Mouse (Mus musculus): ENCODE data around the gene Yjefn3.

The Yjefn3 gene

DNA sequence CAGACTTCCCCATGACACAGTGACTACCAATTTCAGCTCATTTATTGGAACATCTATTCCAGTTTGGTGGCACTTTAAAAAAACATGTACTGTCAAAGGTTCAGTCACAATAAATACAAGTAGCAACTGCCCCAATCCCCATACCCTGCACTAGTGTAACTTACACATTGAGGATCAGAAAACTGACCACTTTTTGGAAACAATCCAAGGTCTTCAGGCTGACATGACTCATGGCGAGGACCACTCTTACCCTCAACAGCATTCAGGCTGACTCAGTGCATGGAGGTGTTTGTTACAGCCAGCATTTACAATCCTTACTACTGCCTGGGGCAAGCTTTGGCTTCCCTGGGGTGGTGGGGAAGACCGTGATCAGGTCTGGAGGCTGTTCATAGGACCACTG is 4.6 kb upstream of the Yjefn3 start:
- no peak for DNase-seq (ENCODE audit: low read depth, low spot score)

DNA sequence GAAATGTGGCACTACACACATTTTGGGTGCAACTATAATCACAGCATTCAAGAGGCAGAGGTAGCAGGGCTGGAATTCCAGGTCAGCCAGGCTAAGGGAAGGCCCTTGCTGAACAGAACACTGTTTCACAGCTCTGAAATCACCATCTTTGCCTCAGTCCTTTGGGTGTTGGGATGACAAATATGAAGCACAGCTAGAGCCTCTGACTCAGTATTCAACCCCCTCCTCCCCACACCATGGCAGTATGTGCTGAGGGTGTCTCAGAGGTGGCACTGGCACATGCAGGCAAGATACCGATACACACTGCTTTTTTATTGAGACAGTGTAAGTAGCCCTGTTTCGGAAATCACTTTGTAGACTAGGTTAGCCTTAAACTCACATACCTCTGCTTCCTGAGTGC is 3.7 kb upstream of the Yjefn3 start:
- DNase-seq (ENCODE audit: low read depth, low spot score), result no peak

DNA sequence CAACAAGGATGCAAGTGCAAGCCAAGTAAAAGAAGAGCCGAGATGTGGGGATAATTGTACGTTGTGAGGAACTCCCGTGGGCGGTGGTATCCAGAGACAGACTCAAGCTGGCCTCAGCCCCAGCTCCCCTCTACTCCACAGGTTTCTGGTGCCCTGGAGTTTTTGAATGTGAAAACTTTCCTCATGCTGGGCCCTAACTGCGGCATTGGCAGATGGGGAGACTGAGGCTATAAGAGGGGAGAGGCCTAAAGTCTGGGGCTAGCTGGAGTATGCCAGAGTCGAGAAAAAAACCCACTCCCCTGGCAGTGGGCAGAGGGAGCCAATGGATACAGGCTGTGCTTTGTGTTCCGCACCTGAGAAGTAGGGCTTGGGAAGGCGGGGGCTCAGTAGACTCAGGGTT is 1.6 kb upstream of the Yjefn3 start:
- no peak for DNase-seq (ENCODE audit: low read depth, low spot score)

- peak; percentile 99 for DNase-seq (ENCODE audit: low read depth, low spot score)
These were observed 591 bp upstream of the Yjefn3 start for GRCm38 (mm10) chr8:69903063-69903542.

GRCm38 (mm10) chr8:69901484-69902162 is 889 bp downstream of the Yjefn3 start:
- DNase-seq (ENCODE audit: low read depth, low spot score), result peak; percentile 89

DNA sequence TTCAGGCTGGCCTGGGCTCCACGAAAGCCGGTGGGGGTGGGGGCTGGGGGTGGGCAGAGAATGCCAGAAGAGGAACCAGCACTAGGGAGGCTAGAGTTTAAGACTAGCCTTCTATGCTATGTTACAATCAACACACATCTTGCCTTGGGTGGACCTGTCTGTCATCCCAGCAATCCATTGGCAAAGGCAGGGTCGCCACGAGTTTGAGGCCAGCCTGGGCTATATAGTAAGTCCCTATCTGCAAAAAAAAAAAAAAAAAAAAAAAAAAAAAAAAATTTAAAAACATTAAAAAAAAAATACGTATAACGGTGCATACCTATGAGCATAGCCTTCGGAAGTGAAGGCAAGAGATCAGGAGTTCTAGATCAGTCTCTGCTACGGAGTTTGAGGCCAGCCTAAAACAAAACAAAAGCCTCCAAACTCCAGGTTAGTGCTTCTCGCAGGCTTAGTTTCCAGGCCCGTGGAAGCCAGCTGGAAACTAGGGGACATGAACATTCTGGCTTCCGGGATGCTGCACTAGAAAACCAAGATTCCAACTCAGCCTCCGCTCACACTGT is 1.5 kb downstream of the Yjefn3 start:
- no peak for DNase-seq (ENCODE audit: low read depth, low spot score)

DNA sequence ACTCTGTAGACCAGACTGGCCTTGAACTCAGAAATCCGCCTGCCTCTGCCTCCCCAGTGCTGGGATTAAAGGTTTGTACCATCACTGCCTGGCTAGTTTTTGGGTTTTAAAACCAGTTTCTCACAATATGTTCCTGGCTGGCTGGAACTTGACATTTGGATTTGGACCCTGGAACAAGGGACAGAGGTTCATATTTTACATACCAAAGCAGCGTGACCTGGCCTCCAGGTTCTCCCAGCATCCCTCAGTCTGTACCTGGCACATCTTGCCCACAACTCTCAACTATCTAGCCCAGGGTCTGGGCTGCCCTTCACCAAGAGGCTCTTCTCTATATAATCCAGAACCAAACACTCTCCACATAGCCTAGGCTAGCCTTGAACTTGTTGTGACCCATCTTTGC is 2.6 kb downstream of the Yjefn3 start:
- DNase-seq (ENCODE audit: low read depth, low spot score), result no peak

- DNase-seq (ENCODE audit: low read depth, low spot score), result no peak
These were observed 4.7 kb downstream of the Yjefn3 start for GRCm38 (mm10) chr8:69897857-69898256.

GRCm38 (mm10) chr8:69895772-69896451 is 6.6 kb downstream of the Yjefn3 start:
- no peak for DNase-seq (ENCODE audit: low read depth, low spot score)

DNA sequence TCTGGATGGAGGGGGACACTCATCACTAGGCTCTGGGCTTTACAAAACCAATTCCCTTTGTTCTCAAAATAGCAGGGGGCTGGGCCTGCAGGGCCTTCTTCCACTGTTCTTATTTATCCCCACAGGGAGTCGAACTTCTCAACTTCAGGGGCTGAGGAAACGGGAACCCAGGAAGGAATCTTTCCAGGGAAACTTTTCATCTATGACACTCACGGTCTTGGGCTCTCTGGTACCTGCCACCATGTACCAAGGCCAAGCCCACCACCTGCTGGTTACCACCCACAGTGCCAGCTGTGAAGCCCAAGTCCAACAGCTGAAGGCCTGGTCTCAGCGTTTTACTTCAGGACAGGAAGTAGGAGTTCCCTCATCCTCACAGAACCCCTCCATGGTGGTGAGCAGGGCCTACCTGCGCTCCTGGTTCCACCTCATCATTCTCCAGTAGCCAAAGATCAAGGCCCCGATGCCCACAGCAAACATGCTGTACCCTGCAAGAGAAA is 7.6 kb downstream of the Yjefn3 start:
- no peak for DNase-seq (ENCODE audit: low read depth, low spot score)

DNA sequence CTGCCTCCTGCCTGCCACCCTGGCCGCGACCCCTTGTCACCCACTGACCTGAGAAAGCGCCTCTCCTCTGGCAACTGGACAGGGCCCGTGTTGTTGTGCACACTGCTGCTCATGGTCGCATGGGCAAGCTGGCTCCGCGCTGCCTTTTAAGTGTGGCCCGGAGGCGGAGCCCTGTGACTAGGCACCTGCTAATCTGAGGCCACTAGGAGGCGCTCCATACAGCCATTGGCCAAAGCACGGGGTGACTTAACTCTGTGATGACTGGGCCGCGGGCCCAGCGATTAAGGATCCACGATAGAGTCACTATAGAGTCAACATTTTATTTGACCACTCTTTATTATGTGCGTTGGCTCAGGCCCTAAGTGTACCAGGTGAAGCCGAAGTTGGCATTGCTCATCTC is 8.6 kb downstream of the Yjefn3 start:
- no peak for DNase-seq (ENCODE audit: low read depth, low spot score)

- no peak for DNase-seq (ENCODE audit: low read depth, low spot score)
These were observed 11.7 kb downstream of the Yjefn3 start for GRCm38 (mm10) chr8:69890813-69891241.

DNA sequence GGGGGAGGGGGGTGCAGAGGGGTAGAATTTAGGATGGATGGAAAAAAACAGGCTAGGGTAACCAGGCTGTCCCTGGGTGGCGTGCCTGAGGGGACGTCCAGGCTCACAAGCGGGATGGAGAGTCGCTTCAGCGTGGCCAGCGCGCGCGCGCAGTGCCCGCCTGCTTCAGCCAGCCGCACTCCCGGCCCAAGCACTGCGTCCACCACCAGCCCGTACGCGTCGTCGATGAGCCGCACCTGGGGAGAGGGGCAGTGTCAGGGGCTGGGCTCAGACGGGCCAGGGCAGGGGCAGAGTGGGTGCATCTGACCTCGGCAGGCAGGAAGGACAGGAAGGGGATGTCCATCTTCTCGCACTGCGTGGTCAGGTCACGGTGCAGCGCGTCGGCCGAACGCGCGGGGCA is 13.6 kb downstream of the Yjefn3 start:
- DNase-seq (ENCODE audit: low read depth, low spot score), result no peak

- DNase-seq (ENCODE audit: low read depth, low spot score), result no peak
These were observed 14.2 kb downstream of the Yjefn3 start for GRCm38 (mm10) chr8:69888244-69888866.

GRCm38 (mm10) chr8:69887289-69888243 is 14.9 kb downstream of the Yjefn3 start, which contains the start of gene Cilp2:
Gene Cilp2 (minus strand): TSS chr8:69887687.
- no peak for DNase-seq (ENCODE audit: low read depth, low spot score)

GRCm38 (mm10) chr8:69884141-69884540 is 18.4 kb downstream of the Yjefn3 start:
- no peak for DNase-seq (ENCODE audit: low read depth, low spot score)

GRCm38 (mm10) chr8:69882833-69883600 is 19.5 kb downstream of the Yjefn3 start:
- no peak for DNase-seq (ENCODE audit: low read depth, low spot score)

DNA sequence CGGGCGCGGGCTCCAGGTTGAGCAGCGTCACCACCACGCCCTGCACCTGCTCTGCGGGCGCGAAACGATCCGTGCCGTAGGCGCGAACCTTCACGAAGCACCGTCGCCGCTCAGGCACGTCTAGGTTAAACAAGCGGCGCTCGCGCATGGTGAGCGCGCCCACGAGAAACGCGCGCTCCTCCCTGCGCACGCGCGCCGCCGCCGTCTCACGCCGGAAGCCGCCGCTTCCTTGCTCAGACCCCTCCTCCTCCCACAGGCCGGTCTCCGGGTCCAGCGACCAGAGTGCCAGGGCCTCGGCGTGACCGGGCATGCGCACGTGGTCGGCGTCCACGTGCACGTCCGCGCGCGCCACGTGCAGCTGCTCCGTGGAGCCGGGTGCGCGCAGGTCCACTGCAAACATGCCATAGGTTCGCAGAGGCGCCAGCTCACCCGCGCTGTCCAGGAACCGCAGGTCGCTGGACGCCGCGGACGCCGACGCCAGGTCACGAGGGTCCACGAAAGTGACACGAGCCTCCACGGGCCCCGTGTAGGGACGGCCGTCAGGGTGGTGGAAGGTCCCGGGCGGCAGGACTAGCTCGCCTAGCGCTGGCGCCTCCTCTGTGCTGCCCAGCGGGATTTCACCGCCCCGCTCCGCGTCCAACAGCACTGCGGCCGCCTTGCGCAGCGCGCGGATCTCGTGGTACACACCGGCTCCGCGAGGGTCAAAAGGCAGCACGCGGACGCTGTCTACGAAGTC is 20.3 kb downstream of the Yjefn3 start:
- peak; percentile 54 for DNase-seq (ENCODE audit: low read depth, low spot score)

DNA sequence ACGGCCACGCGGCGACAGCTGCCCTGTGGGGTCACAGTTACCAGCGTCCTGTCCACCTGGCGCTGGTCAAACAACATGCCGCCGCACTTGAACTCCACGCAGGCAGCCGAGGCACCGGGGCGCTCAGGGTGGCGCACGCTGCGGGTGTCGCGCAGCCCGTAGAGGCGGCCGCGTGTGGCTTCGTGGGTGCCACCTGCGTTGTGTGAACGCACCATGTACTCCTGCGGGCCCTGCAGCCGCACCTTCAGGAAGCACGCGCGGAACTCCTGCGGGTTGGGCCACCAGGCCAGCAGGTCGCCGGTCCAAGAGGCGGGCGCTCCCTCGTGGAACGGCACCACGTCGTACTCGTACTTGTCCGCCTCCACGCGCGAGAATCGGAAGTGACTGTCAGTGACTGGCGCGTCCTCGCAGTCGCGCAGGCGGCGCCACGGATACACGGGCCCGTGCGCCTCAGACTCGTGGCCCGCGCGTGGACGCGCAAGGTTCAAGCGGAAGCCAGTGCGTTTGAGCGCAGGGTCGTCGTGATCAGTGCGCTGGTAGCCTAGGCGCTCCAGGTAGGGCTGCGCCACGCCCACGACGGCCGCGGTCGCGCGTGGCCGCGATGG is 21.1 kb downstream of the Yjefn3 start:
- no peak for DNase-seq (ENCODE audit: low read depth, low spot score)

Measured in brain, embryonic 18.5 days (tissue).